Mouse (Mus musculus) adrenal gland, postnatal 10 days (tissue): ENCODE results near the gene Wbp1. TPM values are rescaled to one million over a fixed set of nuclear protein-coding genes. Genes with fewer than 3 reads are reported as not detected.

Source experiments
- DNase-seq: peaks from one replicate; pipeline ENCODE4 v3.0.0; 2021; ENCODE audit warnings: mixed read lengths
- total RNA-seq, 2 experiments: library from RNA; stranded (reverse); gene quantifications; 2 replicates each; pipeline ENCODE4 v1.2.3; 2021

Gene Wbp1
- total RNA-seq, 2 experiments from 2014 or later = 61.1 to 82.1 TPM

DNA sequence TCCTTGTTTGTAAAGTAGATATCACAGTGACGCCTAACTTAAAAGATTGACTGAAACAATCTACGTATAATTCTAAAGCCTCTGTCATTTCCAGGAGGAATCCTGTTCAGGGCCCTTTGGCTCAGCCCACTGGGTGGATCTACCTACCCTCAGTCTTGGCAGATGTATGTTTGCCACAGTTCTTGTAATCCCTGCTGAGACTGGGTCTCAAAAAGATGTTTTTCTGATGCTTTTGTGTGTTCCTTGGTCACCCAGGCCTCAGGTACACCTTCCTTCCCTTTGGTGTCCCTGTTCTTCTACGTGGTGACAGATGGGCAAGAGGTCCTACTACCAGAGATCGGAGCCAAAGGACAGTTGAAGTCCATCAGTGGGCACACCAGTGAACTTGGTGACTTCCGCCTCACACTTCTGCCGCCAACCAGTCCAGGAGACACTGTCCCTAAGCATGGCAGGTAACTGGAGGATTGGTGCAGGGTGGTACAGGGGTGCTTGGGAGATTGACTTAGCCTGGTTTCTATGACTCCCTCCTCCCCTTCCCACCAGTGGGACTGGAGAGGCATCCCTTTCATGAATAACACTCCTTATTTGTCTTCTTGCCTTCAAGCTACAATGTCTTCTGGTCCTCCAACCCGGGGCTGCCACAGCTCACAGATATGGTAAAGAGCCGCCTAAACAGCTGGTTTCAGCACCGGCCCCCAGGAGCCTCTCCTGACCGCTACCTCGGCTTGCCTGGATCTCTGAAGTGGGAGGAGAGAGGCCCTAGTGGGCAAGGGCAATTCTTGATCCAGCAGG, 4.8 kb downstream of the Wbp1 start:
- DNase-seq = no peak

- no peak for DNase-seq
Observed at GRCm38 (mm10) chr6:83115682-83116372, 5.5 kb downstream of the Wbp1 start.

DNA sequence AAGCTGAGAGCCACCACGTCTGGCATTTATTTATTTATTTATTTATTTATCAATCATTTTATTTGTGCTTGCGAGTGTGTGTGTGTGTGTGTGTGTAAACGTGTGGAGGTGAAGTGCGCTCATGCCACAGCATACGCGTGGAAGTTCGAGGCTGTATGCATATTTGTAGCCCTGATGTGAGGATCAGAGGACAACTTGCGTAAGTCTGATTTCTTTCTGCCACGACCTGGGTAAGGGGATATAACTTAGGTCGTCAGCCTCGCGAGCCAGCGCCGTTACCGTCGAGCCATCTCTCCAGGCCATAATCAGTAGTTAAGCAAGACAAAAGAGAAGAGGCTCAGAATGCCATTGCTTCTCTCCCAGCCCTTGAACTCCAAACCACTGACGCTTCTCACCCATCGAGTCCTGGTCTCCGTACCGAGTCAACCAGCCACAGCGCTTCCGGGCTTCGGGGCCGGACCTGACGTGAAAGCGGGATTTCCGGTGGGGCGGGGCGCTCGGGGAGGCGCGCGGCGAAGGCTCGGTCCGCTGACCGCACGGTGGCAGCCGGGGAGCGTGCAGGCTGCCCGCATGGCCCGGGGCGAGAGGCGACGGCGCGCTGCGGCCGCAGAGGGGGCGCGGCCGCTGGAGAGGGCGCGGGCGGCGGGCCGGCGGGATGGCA, 6.2 kb downstream of the Wbp1 start, which contains the start of gene Mogs:
Gene Mogs, plus strand, starts transcription at position 486 of the 661 bp plus-strand sequence.
- DNase-seq = peak; percentile 98

DNA sequence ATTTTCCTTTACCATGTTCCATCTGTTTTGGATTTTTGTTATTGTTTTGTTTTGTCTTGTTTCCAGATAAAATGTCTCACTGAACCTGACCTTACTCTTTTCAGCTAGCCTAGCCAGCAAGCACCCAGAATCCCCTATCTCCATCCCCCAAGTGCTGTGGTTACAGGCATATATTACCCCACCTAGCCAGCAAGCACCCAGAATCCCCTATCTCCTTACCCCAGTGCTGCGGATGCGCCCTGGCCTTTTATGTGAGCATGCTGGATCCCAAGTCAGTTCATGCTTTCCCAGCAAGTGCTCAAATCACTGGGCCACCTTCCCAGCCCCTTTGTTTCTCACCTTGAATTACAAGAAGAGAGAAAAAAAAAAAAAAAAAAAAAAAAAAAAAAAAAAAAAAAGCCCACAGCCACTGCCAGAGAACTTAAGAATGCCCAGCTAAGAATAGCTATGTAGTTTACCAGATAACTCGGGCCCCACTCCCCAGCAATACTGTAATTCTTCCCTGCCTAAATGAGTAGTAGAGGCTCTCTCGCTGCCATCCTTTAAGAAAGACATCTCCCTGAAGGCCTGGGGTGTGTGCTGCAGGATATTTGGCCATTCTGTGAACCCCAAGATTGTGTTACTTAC, 9.7 kb downstream of the Wbp1 start:
- DNase-seq = no peak

DNA sequence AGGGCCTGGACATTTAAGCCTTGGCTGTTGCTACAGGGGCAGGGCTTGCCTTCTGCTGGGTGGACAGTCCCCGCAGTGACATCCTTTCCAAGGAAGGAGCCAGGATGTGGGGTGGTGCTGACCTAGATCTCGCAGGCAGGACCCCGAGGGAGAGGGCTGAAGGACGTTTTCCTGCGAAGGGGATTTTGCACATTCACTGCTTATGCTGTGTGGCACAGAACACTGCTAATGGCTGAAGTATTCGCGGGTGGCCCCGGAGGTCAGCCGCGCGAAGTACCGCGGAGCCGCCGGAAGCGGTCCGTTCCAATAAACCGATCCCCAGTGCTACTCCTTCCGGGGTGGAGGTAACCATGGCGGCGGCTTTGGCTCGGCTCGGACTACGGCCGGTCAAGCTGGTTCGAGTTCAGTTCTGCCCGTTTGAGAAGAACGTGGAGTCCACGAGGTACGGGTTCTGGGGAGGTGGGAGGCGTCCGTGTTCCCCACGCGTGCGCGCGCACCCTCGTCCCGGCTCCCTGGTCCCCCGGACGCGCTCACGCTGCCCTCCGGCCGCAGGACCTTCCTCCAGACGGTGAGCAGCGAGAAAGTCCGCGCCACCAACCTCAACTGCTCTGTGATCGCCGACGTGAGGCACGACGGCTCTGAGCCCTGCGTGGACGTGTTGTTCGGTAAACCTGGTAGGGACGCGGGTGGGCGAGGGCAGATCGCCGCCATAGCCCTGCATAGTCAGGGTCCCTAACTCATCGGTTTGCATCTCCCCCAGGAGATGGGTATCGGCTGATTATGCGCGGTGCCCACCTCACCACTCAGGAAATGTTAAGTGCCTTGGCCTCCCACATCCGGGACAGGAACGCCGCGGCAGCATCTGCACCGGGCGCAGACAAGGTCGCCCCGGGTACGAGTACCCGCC, 12.3 kb downstream of the Wbp1 start, which contains the start of gene Mrpl53:
Gene Mrpl53, plus strand, starts transcription at position 279 of the 907 bp plus-strand sequence.
- peak; percentile 92 for DNase-seq

GRCm38 (mm10) chr6:83107566-83108400, 13.6 kb downstream of the Wbp1 start:
- DNase-seq = peak; percentile 91

GRCm38 (mm10) chr6:83104158-83104557, 17.2 kb downstream of the Wbp1 start:
- no peak for DNase-seq

DNA sequence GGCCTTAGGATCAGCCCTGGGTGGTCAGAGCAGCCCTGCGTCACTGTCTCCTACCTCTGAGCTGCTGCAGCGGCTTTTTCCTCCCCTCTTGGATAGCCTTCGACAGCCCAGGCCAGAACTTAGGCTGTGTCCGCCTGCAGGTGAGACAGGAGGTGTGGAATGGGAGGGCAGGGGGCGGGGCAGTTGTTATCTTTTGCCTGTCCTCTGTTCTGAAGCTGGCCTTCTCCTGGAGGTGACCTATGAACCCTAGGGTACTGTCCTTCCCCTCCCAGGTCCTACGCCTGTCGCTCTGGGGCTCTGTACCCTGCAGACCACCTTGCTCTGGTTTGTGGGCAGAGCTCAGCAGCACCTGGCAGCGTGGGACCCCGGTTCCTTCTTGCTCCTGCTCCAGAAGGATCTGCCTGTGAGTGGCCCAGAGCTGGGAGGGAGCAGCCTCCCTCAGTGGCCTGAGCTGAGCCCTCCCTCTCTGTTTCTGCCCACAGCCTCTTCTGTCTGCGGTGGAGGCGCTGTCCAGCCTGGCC, 18.2 kb downstream of the Wbp1 start:
- DNase-seq = no peak

- DNase-seq = peak; percentile 80
Observed at GRCm38 (mm10) chr6:83101688-83102556, 19.4 kb downstream of the Wbp1 start.

GRCm38 (mm10) chr6:83101316-83101687, 20.1 kb downstream of the Wbp1 start, which contains the start of the genes Ccdc142 and Gm42688:
Gene Ccdc142, plus strand, starts transcription at chr6:83101601.
Gene Gm42688, plus strand, starts transcription at chr6:83101617.
- peak; percentile 92 for DNase-seq

GRCm38 (mm10) chr6:83098411-83098810, 22.9 kb downstream of the Wbp1 start:
- DNase-seq = peak; percentile 74

GRCm38 (mm10) chr6:83095968-83096367, 25.4 kb downstream of the Wbp1 start:
- DNase-seq = no peak

DNA sequence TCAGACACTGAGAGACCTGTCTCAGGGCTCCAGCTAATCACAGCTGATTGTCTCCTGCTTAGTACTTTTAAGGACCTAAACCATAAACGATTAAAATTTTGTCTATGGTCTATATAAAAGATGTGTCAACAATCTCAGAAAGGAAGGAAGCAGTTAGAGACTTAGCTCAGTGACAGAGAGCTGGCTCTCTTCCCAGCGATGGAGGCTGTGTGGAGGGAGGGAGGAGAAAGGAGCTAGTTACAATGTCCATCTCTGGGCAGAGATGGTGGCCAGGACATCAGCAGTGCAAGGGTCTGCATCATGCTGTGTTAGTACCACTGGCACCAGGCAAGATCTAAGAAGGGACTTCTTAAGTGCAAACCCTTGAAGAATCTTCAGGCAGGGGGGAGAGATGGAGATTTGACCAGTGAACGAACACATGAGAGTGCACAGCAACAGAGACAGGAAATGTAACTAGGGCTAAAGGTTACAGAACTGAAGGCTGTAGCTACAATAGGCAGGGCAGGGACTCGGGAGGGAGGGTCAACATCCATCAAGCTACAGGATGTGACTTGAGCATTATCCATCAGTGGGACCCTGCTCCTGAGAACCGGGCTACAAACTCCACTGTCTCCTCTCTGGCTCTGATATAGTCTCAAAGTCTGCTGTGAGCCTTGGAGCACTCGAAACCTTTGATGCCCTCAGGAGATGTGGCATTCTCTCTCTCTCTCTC, 28.8 kb downstream of the Wbp1 start:
- DNase-seq = peak; percentile 62

DNA sequence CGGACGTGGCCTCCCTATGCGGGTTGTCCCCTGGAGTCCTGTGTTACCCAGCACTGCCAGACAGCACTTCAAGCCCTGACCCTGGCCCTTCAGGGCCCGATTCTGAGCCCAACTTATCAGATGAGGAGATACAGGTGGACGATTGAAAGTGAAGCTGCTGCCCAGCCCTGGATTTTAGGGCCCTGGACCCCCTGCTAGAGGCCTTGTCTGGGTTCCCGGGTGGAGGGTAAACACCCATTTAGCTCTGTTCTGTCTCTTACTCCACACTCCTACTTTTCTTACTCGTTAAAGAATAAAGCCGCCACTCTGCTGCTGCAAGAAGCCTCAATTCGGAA, 33.5 kb downstream of the Wbp1 start:
- no peak for DNase-seq

- peak; percentile 69 for DNase-seq
Observed at GRCm38 (mm10) chr6:83087205-83087925, 34.0 kb downstream of the Wbp1 start.

DNA sequence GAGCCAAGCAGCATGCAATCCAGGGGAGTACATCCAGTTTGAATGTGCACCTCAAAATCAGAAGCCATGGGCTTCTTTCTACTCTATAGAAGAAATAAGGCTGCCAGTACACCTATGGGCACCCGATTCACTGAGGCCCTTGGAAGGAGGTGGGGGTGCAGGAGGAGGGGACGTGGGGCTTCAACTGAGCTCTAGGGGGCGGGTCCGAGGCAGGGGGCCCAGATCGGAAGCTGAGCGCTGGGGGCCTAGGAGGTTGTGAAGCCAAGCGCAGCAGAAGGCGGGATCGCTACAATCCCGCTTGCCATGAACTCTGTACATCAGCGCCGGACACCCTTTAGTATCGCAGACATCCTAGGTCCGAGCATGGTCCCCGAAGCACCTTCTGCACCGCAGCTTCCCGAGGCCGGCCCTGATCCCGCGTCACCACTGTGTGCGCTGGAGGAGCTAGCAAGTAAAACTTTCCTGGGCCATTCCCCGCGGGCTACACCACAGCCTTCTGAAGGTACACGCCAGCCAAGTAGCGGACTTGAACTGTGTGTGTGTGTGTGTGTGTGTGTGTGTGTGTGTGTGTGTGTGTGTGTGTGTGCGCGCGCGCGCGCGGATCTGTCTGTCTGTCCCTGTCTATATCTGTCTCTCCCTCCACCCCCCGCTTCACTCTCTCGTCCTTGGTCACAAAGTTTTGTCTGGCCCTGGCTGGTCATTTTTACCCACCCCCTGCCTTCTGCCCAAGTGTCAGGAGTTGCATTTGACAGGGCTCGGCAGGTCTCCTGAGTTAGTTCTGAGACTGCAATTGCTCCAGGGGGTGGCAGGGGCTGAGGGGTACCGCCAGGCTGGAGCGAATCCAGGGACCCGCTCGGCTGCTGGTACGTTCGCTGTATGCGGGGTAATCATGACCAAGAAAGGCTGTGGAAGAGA, 35.0 kb downstream of the Wbp1 start, which contains the start of gene Lbx2:
Gene Lbx2, plus strand, starts transcription at position 247 of the 915 bp plus-strand sequence.
- peak; percentile 62 for DNase-seq
